Mouse (Mus musculus) MEL (cell line): ENCODE results near the gene Map3k4.

Experiments used
- CTCF ChIP-seq, 3 experiments: IDR thresholded peaks in 2 of 3; conservative IDR thresholded peaks in 1 of 3; 2 replicates each; pipeline ENCODE4 v1.5.1; 2011 to 2012; ENCODE audit warnings: low read length in 3 of 3, low read depth in 2 of 3, mild to moderate bottlenecking in 2 of 3, improper control_type of control experiment in 1 of 3, inconsistent platforms in 1 of 3, mixed read lengths in 1 of 3, moderate library complexity in 1 of 3; ENCODE audit not compliant: control insufficient read depth in 1 of 3, insufficient read depth in 1 of 3, poor library complexity in 1 of 3, severe bottlenecking in 1 of 3
- E2F4 ChIP-seq: IDR thresholded peaks from 2 replicates; pipeline ENCODE4 v1.6.1; 2011; ENCODE audit warnings: low read depth, low read length, improper control_type of control experiment, borderline replicate concordance
- EP300 ChIP-seq, 2 experiments: IDR thresholded peaks; 2 replicates each; pipeline ENCODE4 v1.6.1; 2011; ENCODE audit warnings: improper control_type of control experiment in 2 of 2, low read length in 2 of 2, low read depth in 1 of 2, mild to moderate bottlenecking in 1 of 2
- HCFC1 ChIP-seq: IDR thresholded peaks from 2 replicates; pipeline ENCODE4 v1.6.1; 2012; ENCODE audit warnings: low read depth, mild to moderate bottlenecking, inconsistent platforms, low read length, improper control_type of control experiment, moderate library complexity
- MAZ ChIP-seq: IDR thresholded peaks from 2 replicates; pipeline ENCODE4 v1.6.1; 2012; ENCODE audit warnings: low read depth, mild to moderate bottlenecking, inconsistent platforms, low read length, improper control_type of control experiment
- MXI1 ChIP-seq: IDR thresholded peaks from 2 replicates; pipeline ENCODE4 v1.6.1; 2011; ENCODE audit warnings: mild to moderate bottlenecking, low read depth, low read length, improper control_type of control experiment
- POLR2AphosphoS5 ChIP-seq: IDR thresholded peaks from 2 replicates; pipeline ENCODE4 v1.6.1; 2012; ENCODE audit warnings: low read depth, borderline replicate concordance, mild to moderate bottlenecking, inconsistent platforms, low read length, moderate library complexity, mixed read lengths
- UBTF ChIP-seq: IDR thresholded peaks from 2 replicates; pipeline ENCODE4 v1.6.1; 2012; ENCODE audit warnings: low read depth, mild to moderate bottlenecking, inconsistent platforms, low read length, improper control_type of control experiment, moderate library complexity, borderline replicate concordance; ENCODE audit not compliant: insufficient read depth

GRCm38 (mm10) chr17:12277297-12277696 is 41.3 kb downstream of the Map3k4 start:
- no peak for TF ChIP-seq UBTF
- no peak for TF ChIP-seq MAZ
- TF ChIP-seq POLR2AphosphoS5: no peak
- TF ChIP-seq CTCF (IDR thresholded peaks at IDR 0.05 in 2 of 3, conservative IDR thresholded peaks at IDR 0.05 in 1 of 3; ENCODE audit: control insufficient read depth in 1 of 3, insufficient read depth in 1 of 3, low read depth in 2 of 3, low read length in 3 of 3, poor library complexity in 1 of 3, severe bottlenecking in 1 of 3): no peak
- no peak for TF ChIP-seq E2F4
- TF ChIP-seq HCFC1: no peak
- TF ChIP-seq EP300 (IDR thresholded peaks at IDR 0.05; ENCODE audit: low read depth in 1 of 2, low read length in 2 of 2): no peak
- no peak for TF ChIP-seq MXI1
